Mouse (Mus musculus) ovary, postnatal 10 days (tissue): ENCODE data around the gene Ppp1r15b.
A peak's percentile ranks its signal among the peaks of the same experiment; 100 is the strongest.

Experiments used
- DNase-seq: peaks from one replicate; pipeline ENCODE4 v3.0.0; 2022; ENCODE audit warnings: low spot score

Ppp1r15b gene

GRCm38 (mm10) chr1:133130638-133131560, at the start of gene Ppp1r15b:
Ppp1r15b (plus strand) TSS chr1:133131143.
- DNase-seq, result peak; percentile 89

GRCm38 (mm10) chr1:133083003-133083546, 47.9 kb upstream of the Ppp1r15b start:
- DNase-seq, result no peak

- no peak for DNase-seq
Measured at GRCm38 (mm10) chr1:133083942-133084625, 46.9 kb upstream of the Ppp1r15b start.

- no peak for DNase-seq
Measured at GRCm38 (mm10) chr1:133084708-133085416, 46.1 kb upstream of the Ppp1r15b start.

- DNase-seq, result no peak
Measured at GRCm38 (mm10) chr1:133085417-133085742, 45.6 kb upstream of the Ppp1r15b start.

- DNase-seq, result no peak
Measured at GRCm38 (mm10) chr1:133086804-133087203, 44.1 kb upstream of the Ppp1r15b start.

GRCm38 (mm10) chr1:133087206-133087905, 43.6 kb upstream of the Ppp1r15b start:
- DNase-seq, result no peak

- no peak for DNase-seq
Measured at GRCm38 (mm10) chr1:133088196-133088595, 42.7 kb upstream of the Ppp1r15b start.

- DNase-seq, result no peak
Measured at GRCm38 (mm10) chr1:133089415-133089814, 41.5 kb upstream of the Ppp1r15b start.

- no peak for DNase-seq
Measured at GRCm38 (mm10) chr1:133090641-133091040, 40.3 kb upstream of the Ppp1r15b start.

- DNase-seq, result no peak
Measured at GRCm38 (mm10) chr1:133091483-133091882, 39.5 kb upstream of the Ppp1r15b start.

- DNase-seq, result no peak
Measured at GRCm38 (mm10) chr1:133093719-133094118, 37.2 kb upstream of the Ppp1r15b start.

GRCm38 (mm10) chr1:133100980-133101798, 29.8 kb upstream of the Ppp1r15b start:
- DNase-seq, result peak; percentile 53

GRCm38 (mm10) chr1:133102108-133102507, 28.8 kb upstream of the Ppp1r15b start:
- DNase-seq, result no peak

- no peak for DNase-seq
Measured at GRCm38 (mm10) chr1:133103315-133103714, 27.6 kb upstream of the Ppp1r15b start.

- DNase-seq, result no peak
Measured at GRCm38 (mm10) chr1:133103871-133104270, 27.1 kb upstream of the Ppp1r15b start.

GRCm38 (mm10) chr1:133116108-133116507, 14.8 kb upstream of the Ppp1r15b start:
- DNase-seq, result no peak

GRCm38 (mm10) chr1:133118127-133118526, 12.8 kb upstream of the Ppp1r15b start:
- DNase-seq, result no peak

GRCm38 (mm10) chr1:133118844-133119243, 12.1 kb upstream of the Ppp1r15b start:
- no peak for DNase-seq

- DNase-seq, result no peak
Measured at GRCm38 (mm10) chr1:133119931-133120712, 10.8 kb upstream of the Ppp1r15b start.
